Mouse (Mus musculus): ENCODE results near the gene Btg3. TPM values are rescaled to one million over a fixed set of nuclear protein-coding genes. Genes with fewer than 3 reads are reported as not detected.

Btg3 gene
- polyA plus RNA-seq, 1 experiment from 2014 or later, result 25.5 TPM

- Histone ChIP-seq H3K4me3 (no peak overlapping the region), H3K36me3 (peaks cover 12% of the 10 kb centered on the region), H3K4me2 (replicated peaks) (no peak overlapping the region), H3K9me3 (no peaks in the 10 kb centered on the region), H3K27ac (replicated peaks) (no peak overlapping the region), H3K27me3 (no peaks in the 10 kb centered on the region), H3K4me1 (no peaks in the 10 kb centered on the region), H3K9ac (replicated peaks) (no peak overlapping the region)
- peak; percentile 46; the same call in 1 of the 2 replicates for ATAC-seq (replicated peaks)
- WGBS, result 42% methylated on average over 4 of the region's 4 CpGs
Observed at GRCm38 (mm10) chr16:78341356-78341755, 35.6 kb downstream of the Btg3 start.

DNA sequence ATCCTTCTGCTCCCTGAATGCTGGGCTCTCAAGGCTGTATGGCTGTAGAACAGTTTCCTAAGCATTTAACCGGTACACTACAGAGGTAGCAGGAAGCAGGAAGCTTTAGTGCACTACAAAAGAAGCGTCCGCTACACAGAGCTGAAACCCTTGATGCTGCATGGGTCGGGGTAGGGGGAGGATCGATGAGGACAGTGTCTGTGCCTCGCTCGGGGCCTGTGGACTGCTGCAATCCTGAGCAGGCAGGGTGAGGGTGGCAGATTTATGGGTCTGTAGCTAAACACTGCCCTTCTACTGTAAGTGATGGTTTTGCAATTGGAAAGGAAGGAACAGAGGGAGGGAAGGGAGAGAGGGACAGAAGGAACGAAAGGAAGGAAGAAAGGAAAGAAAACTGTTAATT, 39.8 kb downstream of the Btg3 start:
- no peak for ATAC-seq (replicated peaks)
- no peak overlapping the region for H3K4me3 ChIP-seq
- H3K27ac ChIP-seq (replicated peaks), result no peak overlapping the region
- H3K27me3 ChIP-seq, result no peaks in the 10 kb centered on the region
- H3K4me1 ChIP-seq, result no peaks in the 10 kb centered on the region
- H3K36me3 ChIP-seq, result peaks cover 49% of the 10 kb centered on the region
- no peak overlapping the region for H3K4me2 ChIP-seq (replicated peaks)
- H3K9me3 ChIP-seq, result no peaks in the 10 kb centered on the region
- H3K9ac ChIP-seq (replicated peaks), result no peak overlapping the region
- WGBS, result 74% methylated on average over 8 of the region's 8 CpGs

- Histone ChIP-seq H3K9me3 (no peaks in the 10 kb centered on the region), H3K27me3 (no peaks in the 10 kb centered on the region), H3K36me3 (peaks cover 45% of the 10 kb centered on the region), H3K9ac (replicated peaks) (no peak overlapping the region), H3K4me3 (no peak overlapping the region), H3K4me2 (replicated peaks) (no peak overlapping the region), H3K27ac (replicated peaks) (no peak overlapping the region), H3K4me1 (no peaks in the 10 kb centered on the region; the same call in 1 of the 2 replicates)
- WGBS, result 95% methylated on average over 12 of the region's 12 CpGs
- no peak for ATAC-seq (replicated peaks)
Observed at GRCm38 (mm10) chr16:78327999-78328398, 49.0 kb downstream of the Btg3 start.

DNA sequence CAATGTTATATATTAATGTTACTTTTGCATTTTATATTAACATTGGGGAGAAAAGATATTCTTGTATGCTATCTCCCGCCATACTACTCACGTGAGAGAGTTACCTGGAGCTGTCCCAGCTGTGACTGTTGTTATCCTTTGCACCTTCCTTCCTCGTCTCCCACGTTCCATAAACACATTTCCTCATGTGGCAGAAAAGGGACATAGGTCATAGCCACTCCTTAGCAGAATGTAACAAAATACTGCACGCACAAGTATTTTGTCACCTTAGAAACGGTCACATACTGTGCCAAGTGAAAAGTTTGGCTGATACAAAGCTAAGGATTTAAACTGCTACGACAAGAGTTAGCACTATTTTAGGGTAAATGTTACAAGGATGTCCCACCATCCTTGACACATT, 49.4 kb downstream of the Btg3 start:
- Histone ChIP-seq H3K9me3 (no peaks in the 10 kb centered on the region), H3K27ac (replicated peaks) (no peak overlapping the region), H3K27me3 (no peaks in the 10 kb centered on the region), H3K4me1 (peaks cover 4% of the 10 kb centered on the region), H3K4me2 (replicated peaks) (no peak overlapping the region), H3K9ac (replicated peaks) (no peak overlapping the region), H3K36me3 (peaks cover 41% of the 10 kb centered on the region), H3K4me3 (no peak overlapping the region)
- WGBS, result 92% methylated on average over 7 of the region's 7 CpGs
- ATAC-seq (replicated peaks), result no peak

- peaks cover 36% of the 10 kb centered on the region for H3K36me3 ChIP-seq
- H3K4me2 ChIP-seq (replicated peaks), result no peak overlapping the region
- ATAC-seq (replicated peaks), result no peak
- H3K27ac ChIP-seq (replicated peaks), result no peak overlapping the region
- H3K27me3 ChIP-seq, result no peaks in the 10 kb centered on the region
- 89% methylated on average over 27 of the region's 27 CpGs for WGBS
- no peak overlapping the region for H3K4me3 ChIP-seq
- no peaks in the 10 kb centered on the region for H3K9me3 ChIP-seq
- H3K4me1 ChIP-seq, result peaks cover 16% of the 10 kb centered on the region
- H3K9ac ChIP-seq (replicated peaks), result no peak overlapping the region
Observed at GRCm38 (mm10) chr16:78325972-78326848, 50.8 kb downstream of the Btg3 start.

- H3K36me3 ChIP-seq, result peaks cover 14% of the 10 kb centered on the region
- H3K9me3 ChIP-seq, result no peaks in the 10 kb centered on the region
- WGBS, result 5% methylated on average over 7 of the region's 7 CpGs
- H3K4me1 ChIP-seq, result peaks cover 20% of the 10 kb centered on the region
- 0 out of 2 replicates have a peak overlapping the region, but pooled peaks have one; percentile 9 for H3K4me2 ChIP-seq (replicated peaks)
- H3K27ac ChIP-seq (replicated peaks), result peak overlapping the region; percentile 47
- no peak overlapping the region for H3K4me3 ChIP-seq
- peak; percentile 53 for ATAC-seq (replicated peaks)
- H3K27me3 ChIP-seq, result no peaks in the 10 kb centered on the region
- no peak overlapping the region for H3K9ac ChIP-seq (replicated peaks)
Observed at GRCm38 (mm10) chr16:78322140-78322539, 54.9 kb downstream of the Btg3 start.

GRCm38 (mm10) chr16:78321559-78321958, 55.4 kb downstream of the Btg3 start:
- Histone ChIP-seq H3K4me1 (peaks cover 20% of the 10 kb centered on the region), H3K36me3 (peaks cover 8% of the 10 kb centered on the region; the same call in 1 of the 2 replicates), H3K9me3 (no peaks in the 10 kb centered on the region), H3K27ac (replicated peaks) (peak overlapping the region; percentile 47; the same call in 1 of the 2 replicates), H3K4me2 (replicated peaks) (0 out of 2 replicates have a peak overlapping the region, but pooled peaks have one; percentile 9), H3K4me3 (no peak overlapping the region), H3K27me3 (no peaks in the 10 kb centered on the region), H3K9ac (replicated peaks) (no peak overlapping the region)
- 6% methylated on average over 7 of the region's 7 CpGs for WGBS
- no peak; the same call in 1 of the 2 replicates for ATAC-seq (replicated peaks)

GRCm38 (mm10) chr16:78319711-78320110, 57.3 kb downstream of the Btg3 start:
- H3K9ac ChIP-seq (replicated peaks), result no peak overlapping the region
- no peak overlapping the region for H3K4me2 ChIP-seq (replicated peaks)
- ATAC-seq (replicated peaks), result no peak
- H3K36me3 ChIP-seq, result no peaks in the 10 kb centered on the region
- WGBS, result 78% methylated on average over 7 of the region's 7 CpGs
- no peak overlapping the region for H3K4me3 ChIP-seq
- no peak overlapping the region for H3K27ac ChIP-seq (replicated peaks)
- H3K9me3 ChIP-seq, result no peaks in the 10 kb centered on the region
- peaks cover 21% of the 10 kb centered on the region for H3K4me1 ChIP-seq
- H3K27me3 ChIP-seq, result no peaks in the 10 kb centered on the region

GRCm38 (mm10) chr16:78317960-78318359, 59.0 kb downstream of the Btg3 start:
- Histone ChIP-seq H3K9ac (replicated peaks) (no peak overlapping the region), H3K27me3 (no peaks in the 10 kb centered on the region), H3K27ac (replicated peaks) (no peak overlapping the region), H3K4me2 (replicated peaks) (no peak overlapping the region), H3K4me3 (no peak overlapping the region), H3K9me3 (no peaks in the 10 kb centered on the region), H3K36me3 (no peaks in the 10 kb centered on the region), H3K4me1 (peaks cover 38% of the 10 kb centered on the region)
- no peak for ATAC-seq (replicated peaks)
- 69% methylated on average over 7 of the region's 7 CpGs for WGBS

DNA sequence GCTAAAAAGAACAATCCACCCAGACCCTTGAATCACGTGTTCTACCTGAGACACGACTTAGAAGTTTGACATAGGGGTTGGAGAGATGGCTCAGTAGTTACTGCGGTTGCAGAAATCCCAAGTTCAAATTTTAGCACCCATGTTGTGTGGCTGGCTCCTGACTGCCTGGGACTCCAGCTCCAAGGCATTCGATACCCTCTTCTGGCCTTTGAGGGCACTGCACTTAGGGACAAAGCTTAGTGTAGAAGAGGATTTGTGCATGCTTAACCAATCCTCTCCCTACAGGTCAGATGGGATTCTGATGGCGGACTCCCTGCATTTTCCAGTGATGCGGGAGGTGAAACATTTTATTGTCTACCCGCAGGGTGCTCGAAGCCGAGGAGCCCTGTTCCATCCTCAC, 60.1 kb downstream of the Btg3 start:
- peaks cover 36% of the 10 kb centered on the region for H3K4me1 ChIP-seq
- WGBS, result 81% methylated on average over 9 of the region's 9 CpGs
- no peaks in the 10 kb centered on the region for H3K27me3 ChIP-seq
- no peak overlapping the region for H3K9ac ChIP-seq (replicated peaks)
- no peaks in the 10 kb centered on the region for H3K36me3 ChIP-seq
- H3K27ac ChIP-seq (replicated peaks), result no peak overlapping the region
- H3K9me3 ChIP-seq, result no peaks in the 10 kb centered on the region
- H3K4me3 ChIP-seq, result no peak overlapping the region
- H3K4me2 ChIP-seq (replicated peaks), result no peak overlapping the region
- ATAC-seq (replicated peaks), result 0 out of 2 replicates have a peak, but pooled peaks have one; percentile 37

DNA sequence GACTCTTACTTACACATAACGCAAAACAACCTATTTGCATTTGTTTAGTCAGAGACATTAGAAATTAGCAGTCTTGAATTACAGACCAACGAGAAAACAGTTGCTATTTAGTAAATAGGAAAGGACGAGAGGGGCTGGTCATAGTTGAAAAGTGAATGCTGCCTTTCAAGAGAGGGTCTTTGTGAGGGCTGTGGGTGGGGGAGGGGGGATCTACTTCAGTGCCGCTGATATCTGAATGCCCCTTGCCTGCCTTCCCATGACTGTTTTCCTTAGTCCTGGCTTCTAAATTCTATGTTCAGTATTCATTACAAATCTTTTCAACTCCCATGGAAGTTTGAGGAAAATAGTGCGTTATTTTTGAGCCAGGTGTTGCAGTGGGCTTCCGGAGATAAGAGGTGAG, 63.0 kb downstream of the Btg3 start:
- Histone ChIP-seq H3K9me3 (no peaks in the 10 kb centered on the region), H3K4me1 (peaks cover 27% of the 10 kb centered on the region), H3K4me2 (replicated peaks) (peak overlapping the region; percentile 38), H3K36me3 (no peaks in the 10 kb centered on the region), H3K4me3 (peak overlapping the region; percentile 17; the same call in 1 of the 2 replicates), H3K9ac (replicated peaks) (no peak overlapping the region; the same call in 1 of the 2 replicates), H3K27ac (replicated peaks) (no peak overlapping the region), H3K27me3 (no peaks in the 10 kb centered on the region)
- no peak for ATAC-seq (replicated peaks)
- WGBS, result 13% methylated on average over 6 of the region's 6 CpGs

DNA sequence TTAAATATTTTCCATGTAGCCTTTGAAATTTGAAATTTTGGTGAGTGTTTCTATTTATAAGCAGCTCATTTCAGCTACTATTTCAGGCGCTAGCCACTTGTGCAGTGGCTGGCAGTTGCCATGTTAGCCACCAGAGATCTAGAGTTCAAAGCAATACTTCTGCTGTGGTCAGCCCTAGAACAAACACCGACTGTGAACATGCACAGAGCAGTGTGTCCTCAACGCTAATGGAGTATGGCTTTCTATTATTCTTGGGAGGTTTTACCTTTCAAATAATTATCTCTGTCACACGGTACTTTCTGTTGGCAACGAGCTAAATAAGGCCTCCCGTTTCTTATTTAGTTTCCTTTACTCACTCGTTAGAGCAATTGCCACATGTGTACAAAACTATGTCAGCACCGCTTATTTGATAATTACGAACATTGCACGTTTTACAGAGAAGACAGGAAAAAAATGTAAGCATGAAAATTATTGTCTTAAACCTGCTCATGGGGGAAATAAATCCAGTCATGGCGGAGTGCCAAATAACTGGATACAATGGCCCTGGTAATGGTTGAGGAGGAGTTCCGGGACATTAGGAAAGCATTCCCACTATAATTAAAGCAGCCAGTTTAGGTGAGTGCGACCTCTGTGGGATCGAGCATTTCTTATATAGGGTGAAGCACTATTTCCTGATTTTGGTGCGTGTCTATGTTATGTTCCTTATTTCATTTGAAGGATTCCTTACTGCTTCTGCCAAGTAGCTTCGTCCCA, 63.7 kb downstream of the Btg3 start:
- Histone ChIP-seq H3K27me3 (no peaks in the 10 kb centered on the region), H3K9me3 (no peaks in the 10 kb centered on the region), H3K4me3 (peak overlapping the region; percentile 17), H3K9ac (replicated peaks) (no peak overlapping the region; the same call in 1 of the 2 replicates), H3K27ac (replicated peaks) (no peak overlapping the region; the same call in 1 of the 2 replicates), H3K36me3 (no peaks in the 10 kb centered on the region), H3K4me2 (replicated peaks) (peak overlapping the region; percentile 38), H3K4me1 (peaks cover 27% of the 10 kb centered on the region)
- 8% methylated on average over 16 of the region's 16 CpGs for WGBS
- ATAC-seq (replicated peaks), result peak; percentile 39
